Mouse (Mus musculus) brown adipose tissue, adult 24 weeks (tissue): Measurements from ENCODE around the gene Wfdc12. TPM values are rescaled to one million over a fixed set of nuclear protein-coding genes. Genes with fewer than 3 reads are reported as not detected.
"Not testable (repeated sequence)": the region's sequence is repeated elsewhere in the genome, so short reads cannot be mapped to it uniquely, and the experiment has no call there.

Source experiments
- H3K27ac ChIP-seq: fragments of 200-500 bp; replicated peaks from 2 replicates; pipeline ENCODE4 v1.5.1; 2012; ENCODE audit warnings: low read depth, mild to moderate bottlenecking, low read length
- H3K4me1 ChIP-seq: fragments of 200-500 bp; 2 replicates; pipeline ENCODE4 v1.6.1; 2012; ENCODE audit warnings: low read length, mixed read lengths; ENCODE audit not compliant: control insufficient read depth, insufficient read depth, insufficient read length
- H3K4me3 ChIP-seq: fragments of 200-500 bp; 2 replicates; pipeline ENCODE4 v1.5.1; 2012; ENCODE audit warnings: low read depth, mild to moderate bottlenecking, low read length, moderate library complexity; ENCODE audit not compliant: insufficient read depth
- polyA plus RNA-seq: library from polyadenylated mRNA; stranded (reverse); fragments of >200 nt; gene quantifications from 2 replicates; pipeline ENCODE4 v1.2.4, GENCODE M21; 2012; ENCODE audit not compliant: missing spikeins, insufficient read depth, insufficient read length

Wfdc12 gene
- polyA plus RNA-seq, result not detected in 2 replicates

DNA sequence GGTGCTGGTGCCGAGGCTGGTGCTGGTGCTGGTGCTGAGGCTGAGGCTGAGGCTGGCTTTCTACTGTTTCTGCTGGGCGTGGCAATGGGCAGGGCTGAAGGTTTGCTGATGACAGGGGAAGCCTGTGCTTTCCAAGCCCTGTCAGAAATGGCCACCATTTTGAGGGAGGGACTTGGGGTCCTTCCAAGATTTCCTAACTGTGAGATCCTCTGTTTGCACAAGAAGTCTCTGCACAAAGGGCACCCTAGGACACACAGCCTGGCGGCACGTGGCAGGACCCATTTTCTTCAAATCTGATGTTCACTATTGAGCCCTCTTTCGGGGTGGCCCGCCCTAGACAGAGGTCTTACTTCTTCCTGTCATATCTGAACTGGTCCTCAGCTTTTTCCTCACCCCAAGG lies at the start of gene Wfdc12:
Gene Wfdc12, minus strand, starts transcription at position 33 of the 400 bp plus-strand sequence.
- Histone ChIP-seq H3K27ac (no peak within 1 kb of the TSS), H3K4me3 (no peak within 1 kb of the TSS)

DNA sequence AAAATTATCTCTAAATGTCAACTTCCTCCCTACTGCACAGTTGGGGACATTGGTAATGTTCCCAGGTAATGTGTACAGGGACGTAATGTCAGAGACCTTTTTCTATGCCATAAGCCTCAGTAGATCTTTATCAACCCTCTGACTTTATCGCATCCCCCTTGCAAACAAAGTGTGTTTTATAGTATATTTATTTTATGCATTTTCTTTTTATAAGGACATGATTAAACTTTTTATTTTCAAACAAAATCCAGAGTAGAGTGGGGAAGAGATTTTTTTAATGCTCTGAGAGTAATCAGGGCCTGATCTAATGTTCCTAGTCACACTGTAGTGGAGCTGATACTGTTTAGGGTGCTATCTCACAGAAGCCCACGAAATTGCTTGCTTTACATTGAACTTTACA lies 48.0 kb upstream of the Wfdc12 start, which contains the start of gene Svs2:
Gene Svs2, minus strand, starts transcription at position 101 of the 400 bp plus-strand sequence.
- Histone ChIP-seq H3K27ac (no peak within 1 kb of the TSS), H3K4me1 (no peaks in the 10 kb centered on the region), H3K4me3 (no peak within 1 kb of the TSS)

More for the DNA sequence above, at the start of gene Wfdc12:
- H3K4me1 ChIP-seq, result no peaks in the 10 kb centered on the region

DNA sequence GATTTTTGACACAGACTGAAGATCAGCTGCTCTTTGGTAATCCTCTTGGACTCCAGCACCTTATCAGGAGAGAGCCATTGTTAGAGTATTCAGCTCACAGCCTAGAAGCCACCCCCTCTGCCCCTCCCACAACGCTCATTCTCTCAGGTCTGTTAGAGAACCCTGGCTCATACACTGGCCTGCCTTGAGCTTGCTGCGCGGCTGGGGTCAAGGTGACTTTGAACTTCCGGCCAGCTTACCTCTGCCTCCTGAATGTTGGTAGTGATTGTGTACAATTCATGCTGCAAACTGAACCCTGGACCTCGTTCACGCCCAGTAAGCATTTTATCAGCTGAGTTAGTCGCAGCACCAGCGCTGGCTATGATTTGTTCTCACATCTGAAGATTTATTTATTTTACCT lies 42.3 kb upstream of the Wfdc12 start:
- Histone ChIP-seq H3K4me1 (no peaks in the 10 kb centered on the region), H3K27ac (no peak overlapping the region), H3K4me3 (no peak overlapping the region)

DNA sequence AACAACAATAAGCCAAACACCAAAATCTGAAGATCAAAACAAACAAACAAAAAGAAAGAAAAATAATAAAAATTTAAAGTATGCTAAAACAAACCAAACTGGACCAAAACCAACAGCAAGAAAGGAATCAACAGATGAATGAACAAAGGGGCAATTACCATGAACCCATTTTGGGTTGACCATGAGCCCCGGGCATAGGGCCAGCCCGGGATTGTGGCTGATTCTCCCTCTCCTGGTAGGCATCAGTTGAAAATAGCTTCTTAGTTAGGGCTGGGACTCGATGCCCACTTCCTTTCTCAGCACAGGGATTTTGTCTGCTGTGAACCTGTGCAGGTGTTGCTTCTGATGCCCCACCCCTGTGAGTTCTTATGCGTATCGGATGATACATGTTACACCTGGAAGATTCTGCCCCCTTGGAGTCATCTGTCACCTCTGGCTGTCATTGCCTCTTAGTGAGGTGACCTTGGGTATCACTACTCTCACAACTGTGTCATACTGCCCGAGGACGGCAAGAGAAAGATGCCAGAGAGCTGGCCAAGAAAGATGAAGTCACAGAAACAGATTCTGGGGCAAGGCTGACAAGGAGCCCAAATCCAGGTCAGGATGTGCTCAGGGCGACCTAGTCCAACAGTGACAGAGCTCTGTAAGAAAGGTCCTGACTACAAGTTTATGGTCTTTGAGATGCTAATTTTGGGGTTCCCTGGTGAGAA lies 38.1 kb upstream of the Wfdc12 start:
- no peaks in the 10 kb centered on the region for H3K4me1 ChIP-seq
- no peak overlapping the region for H3K27ac ChIP-seq
- H3K4me3 ChIP-seq, result no peak overlapping the region

DNA sequence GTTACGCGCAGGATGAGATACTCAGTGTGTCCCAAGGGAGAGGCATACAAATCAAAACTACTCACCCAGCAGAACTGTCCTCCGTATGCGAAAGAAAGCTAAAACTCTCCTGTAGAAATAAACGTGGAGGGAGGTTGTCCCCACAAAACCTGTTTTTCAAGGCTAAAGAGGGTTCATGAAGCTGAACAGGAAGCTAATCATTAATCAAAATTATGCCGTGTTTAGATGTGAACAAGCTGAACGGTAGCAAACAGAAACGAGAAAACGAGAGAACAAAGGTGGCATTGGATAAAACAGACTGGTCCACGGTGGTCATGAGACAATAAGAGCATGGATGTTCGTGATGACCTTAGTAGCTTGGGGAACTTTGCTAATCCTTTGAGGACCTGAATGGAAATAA lies 31.1 kb upstream of the Wfdc12 start, which contains the start of gene Wfdc15b:
Gene Wfdc15b, minus strand, starts transcription at position 139 of the 400 bp plus-strand sequence.
- Histone ChIP-seq H3K27ac (no peak within 1 kb of the TSS), H3K4me3 (no peak within 1 kb of the TSS), H3K4me1 (no peaks in the 10 kb centered on the region)

DNA sequence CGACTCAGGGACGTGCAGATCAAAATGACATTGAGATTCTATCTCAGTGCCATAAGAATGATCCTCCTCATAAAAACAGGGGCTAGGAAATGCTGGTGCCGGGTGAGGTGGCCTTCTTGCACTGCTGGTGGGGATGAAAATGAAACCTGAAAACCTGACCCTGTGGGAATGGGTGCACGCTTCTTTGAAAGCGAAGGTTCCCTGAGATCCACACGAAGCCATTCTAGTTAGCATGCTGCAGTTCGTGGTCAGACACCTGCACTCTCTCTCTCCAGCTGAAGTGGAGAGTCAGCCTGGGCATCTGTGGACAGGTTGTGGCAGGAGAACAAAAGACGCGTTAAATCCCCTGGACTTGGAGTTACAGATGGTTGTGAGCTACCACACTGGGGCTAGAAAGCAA lies 28.9 kb upstream of the Wfdc12 start:
- H3K4me1 ChIP-seq, result no peaks in the 10 kb centered on the region

DNA sequence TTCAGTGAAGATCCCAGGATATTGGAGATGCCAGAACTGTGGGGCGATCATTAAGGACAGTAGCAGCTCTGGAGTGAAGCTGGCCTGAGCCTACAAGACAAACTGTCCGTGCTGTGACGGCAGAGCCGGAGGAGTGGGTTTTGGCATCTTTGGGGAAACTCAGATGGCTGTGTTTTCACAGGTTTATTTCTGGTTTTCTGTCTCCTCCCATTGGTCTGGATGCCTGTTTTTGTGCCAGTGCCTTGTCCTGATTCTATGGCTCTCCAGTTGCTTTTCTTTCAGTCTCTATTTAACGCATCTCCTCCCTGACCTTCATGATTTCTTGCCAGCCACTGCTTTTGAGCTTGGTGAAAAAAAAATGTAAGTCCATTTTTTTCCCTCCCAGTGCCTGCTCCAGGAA lies 22.3 kb upstream of the Wfdc12 start:
- Histone ChIP-seq H3K27ac (no peak overlapping the region), H3K4me3 (no peak overlapping the region), H3K4me1 (no peaks in the 10 kb centered on the region)

More for the DNA sequence above, 28.9 kb upstream of the Wfdc12 start:
- H3K27ac ChIP-seq, result no peak overlapping the region
- H3K4me3 ChIP-seq, result no peak overlapping the region

DNA sequence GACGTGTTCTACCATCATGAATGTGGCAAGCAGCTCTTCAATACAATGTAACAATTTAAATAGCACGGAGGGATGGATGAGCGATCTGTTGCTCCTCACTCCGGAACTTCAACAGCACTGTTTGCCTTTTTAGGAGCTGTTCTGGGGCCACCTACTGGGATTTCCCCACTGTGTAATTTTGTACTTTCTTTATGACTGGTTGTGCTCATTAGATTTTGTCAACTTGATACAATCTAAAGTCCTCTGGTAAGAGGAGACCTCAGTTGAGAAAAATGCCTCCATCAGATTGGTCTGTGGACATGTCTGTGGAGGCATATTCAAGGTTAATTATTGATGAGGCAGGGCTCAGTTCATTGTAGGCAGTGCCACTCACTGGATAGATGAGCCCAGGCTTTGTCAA lies 20.5 kb upstream of the Wfdc12 start:
- no peak overlapping the region for H3K27ac ChIP-seq
- H3K4me1 ChIP-seq, result no peaks in the 10 kb centered on the region
- H3K4me3 ChIP-seq, result no peak overlapping the region

DNA sequence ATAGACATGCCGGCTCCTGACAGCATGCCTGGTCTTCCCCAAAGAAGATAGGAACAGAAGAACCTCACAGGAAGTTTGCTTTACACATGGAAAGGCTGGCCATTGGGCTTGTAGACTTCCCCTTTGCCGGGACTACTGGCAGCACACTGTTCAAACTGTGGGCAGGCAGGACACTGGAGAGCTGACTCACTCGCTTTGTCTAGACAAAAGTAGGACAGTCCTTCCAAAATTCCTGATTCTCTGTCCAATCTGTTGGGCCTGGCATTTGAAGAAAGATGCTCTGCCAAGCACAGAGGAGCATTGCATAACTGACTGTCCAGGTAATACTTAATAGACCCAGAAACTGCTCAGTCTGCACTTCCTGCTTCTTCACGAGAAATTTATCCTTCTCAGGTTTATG lies 16.3 kb upstream of the Wfdc12 start:
- Histone ChIP-seq H3K4me1 (no peaks in the 10 kb centered on the region), H3K4me3 (no peak overlapping the region), H3K27ac (no peak overlapping the region)

DNA sequence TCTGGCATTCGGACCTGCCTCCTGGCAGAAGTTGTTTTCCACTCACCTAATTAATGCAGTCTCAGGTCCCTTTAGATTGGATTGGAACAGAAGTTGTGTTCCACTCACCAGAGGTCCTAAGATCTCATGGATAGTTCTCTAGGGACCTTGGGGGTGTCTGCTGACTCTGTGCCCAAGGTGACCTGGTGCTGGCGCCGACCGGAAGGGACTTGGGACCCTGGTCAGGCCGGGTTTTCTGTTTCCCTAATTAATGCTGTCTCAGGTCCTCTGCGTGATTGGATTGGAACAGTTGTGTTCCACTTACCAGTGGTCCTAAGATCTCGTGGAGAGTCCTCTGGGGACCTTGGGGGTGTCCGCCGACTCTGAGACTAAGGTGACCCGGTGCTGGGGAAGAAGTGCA lies 15.6 kb upstream of the Wfdc12 start:
- not testable (repeated sequence) for H3K27ac ChIP-seq, H3K4me3 ChIP-seq, H3K4me1 ChIP-seq

DNA sequence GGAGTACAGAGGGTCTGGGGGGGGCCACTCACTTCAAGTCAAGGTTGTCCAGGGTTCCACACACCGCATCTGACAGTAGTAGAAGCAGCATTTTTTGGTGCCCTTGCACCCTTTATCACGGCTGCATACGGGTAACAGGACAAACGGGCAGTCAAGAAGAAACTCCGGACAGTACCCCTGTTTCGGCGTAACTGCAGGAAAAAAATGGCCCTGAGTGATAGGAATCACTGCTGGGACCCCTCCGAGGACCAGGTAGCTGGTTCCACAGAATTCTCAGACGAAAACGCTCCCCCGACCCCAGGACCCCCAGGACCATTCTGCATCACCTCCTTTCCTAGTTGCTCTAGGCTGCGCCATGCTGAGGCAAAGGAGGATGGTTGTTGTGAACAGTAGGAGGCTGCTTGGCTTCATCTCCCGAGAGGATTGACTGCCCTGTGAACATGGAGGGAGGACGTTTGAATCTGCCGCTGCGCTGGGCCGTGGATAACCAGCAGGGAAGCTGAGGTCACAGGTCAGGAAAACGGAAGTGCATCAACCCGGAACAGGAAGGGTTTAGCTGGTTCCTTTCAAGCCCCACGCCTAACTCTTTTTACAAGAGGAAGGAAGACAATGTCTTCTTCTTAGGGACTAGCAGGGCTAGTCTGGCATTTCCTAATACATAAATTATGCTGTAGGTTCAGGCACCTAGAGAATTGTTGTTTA lies 9.4 kb upstream of the Wfdc12 start, which contains the start of gene Wfdc15a:
Gene Wfdc15a, minus strand, starts transcription at position 505 of the 702 bp plus-strand sequence.
- H3K4me1 ChIP-seq, result no peaks in the 10 kb centered on the region

DNA sequence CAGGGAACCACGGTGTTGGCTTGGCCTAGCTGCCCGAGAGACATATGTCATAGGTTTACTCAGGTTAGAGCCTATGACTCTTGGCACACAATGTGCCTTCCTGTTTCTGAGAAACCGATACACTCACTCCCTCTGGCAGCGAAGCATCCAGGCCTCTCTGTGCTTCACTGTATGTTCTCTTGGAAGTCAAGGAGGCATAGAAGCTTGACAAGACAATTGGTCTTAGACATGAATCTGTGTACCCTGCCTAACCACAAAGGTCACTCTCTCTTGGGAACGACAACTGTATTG lies 6.2 kb upstream of the Wfdc12 start:
- no peak overlapping the region for H3K4me3 ChIP-seq
- no peaks in the 10 kb centered on the region for H3K4me1 ChIP-seq
- H3K27ac ChIP-seq, result no peak overlapping the region

More for the DNA sequence above, 9.4 kb upstream of the Wfdc12 start, which contains the start of gene Wfdc15a:
- H3K4me3 ChIP-seq, result no peak within 1 kb of the TSS
- no peak within 1 kb of the TSS for H3K27ac ChIP-seq

DNA sequence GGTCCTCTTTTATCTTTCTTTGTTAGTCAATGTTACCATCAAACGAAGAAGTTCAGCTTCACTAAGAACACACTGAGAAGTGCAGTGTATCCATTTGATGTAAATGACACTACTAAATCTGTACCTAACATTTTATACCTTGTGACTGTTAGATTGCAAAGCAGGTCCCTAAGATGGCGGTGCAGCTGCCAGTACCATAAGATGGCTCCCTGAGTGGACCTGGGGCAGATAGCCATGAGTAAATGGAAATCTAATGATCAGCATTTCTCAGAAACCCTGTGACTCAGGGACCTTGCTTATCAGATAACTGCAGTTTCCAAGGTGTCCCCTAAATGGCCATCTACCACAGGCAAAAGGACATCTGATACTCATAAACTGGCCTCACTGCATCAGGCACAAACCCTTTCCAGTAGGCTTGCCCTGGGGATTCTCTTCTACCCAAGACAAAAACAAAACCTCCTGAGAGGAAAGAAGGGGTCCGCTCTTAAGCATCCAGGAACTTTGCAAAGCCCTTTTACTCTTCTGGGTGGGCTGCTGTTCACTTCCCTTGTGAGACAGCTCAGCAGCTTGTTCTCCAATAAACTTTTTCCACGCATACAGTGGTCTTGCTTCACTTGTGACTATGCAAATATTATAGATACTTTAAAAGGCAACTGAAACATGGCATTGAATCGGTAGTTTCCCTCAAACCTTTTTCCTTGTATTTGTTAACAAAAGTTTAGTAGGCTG lies 5.7 kb upstream of the Wfdc12 start:
- no peak overlapping the region for H3K4me3 ChIP-seq
- no peak overlapping the region for H3K27ac ChIP-seq
- no peaks in the 10 kb centered on the region for H3K4me1 ChIP-seq

DNA sequence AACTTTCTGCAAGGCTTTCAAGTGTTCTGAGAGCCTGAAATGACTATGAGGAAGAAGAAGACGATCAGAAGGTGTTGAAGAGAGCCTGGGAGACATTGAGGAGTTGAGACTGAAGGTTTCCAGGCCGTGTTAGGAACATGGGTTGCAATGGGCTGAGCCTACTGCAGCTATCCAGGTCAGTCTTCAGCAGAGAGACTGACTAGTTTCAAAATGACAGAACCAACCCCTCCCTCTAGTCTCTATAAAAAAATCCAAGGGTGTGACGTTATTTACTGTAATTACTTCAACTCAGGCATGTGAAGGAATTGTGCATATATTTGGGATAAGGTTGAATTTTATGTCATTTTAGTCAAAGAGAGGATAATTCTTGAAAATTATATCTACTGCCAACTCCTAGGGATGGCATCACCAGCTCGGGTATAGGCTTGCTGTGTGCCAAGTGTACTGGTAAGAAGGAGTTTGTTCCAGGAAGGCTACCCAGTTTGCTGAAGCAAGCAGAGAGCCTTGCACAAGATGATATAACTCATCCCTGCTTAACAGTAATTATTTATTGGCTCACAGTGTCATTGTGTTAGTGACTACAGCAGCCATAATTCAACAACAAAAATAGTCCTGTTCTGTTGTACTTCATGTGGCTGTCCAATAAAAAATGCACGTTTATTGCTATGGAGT lies 4.7 kb upstream of the Wfdc12 start:
- no peaks in the 10 kb centered on the region for H3K4me1 ChIP-seq
- H3K27ac ChIP-seq, result no peak overlapping the region
- no peak overlapping the region for H3K4me3 ChIP-seq

DNA sequence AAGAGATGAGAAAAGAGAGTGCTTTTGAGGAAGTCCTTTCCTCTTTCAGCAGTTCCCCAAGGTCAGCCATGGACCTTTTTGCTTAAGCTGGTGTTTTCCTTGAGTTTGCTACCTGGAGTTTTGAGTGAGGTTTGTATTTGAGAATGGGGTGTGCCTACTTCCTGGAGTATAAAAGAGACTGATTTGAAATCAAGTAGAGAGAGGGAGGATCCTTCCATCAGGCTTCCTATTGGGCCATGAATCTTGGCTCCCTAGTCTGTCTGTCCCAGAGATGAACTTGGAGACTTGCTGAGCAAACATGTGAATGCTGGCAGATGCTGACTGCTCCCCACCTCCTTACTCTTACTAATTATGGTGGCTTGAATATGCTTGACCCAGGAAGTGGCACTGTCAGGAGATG lies 1.9 kb upstream of the Wfdc12 start:
- H3K27ac ChIP-seq, result no peak overlapping the region
- no peak overlapping the region for H3K4me3 ChIP-seq
- no peaks in the 10 kb centered on the region for H3K4me1 ChIP-seq
